ENCODE assay signal across 20 mouse cellular contexts in genomic region chr13:28847478-28847877, GRCm38 (mm10).
DNase-seq lines count a peak whose midpoint lies in the region; ATAC-seq and TF ChIP-seq lines count a peak whose summit lies in the region.
"Had no signal": no experiment of that assay in that cellular context is flagged by ENCODE, and none has a peak within 500 bp of the region (broad histone marks: within the 10 kb centered on the region; RNA-seq: fewer than 3 reads in every experiment).

No protein-coding gene starts in this region.

- H3K9me3 ChIP-seq in forebrain, embryonic 15.5 days, result no peaks in the 10 kb centered on the region
- no peaks in the 10 kb centered on the region for H3K9me3 ChIP-seq in forebrain, embryonic 11.5 days (ENCODE audit: control insufficient read depth, low read length)
- H3K9me3 ChIP-seq in lung, postnatal 0 days (ENCODE audit: low read length), result no peaks in the 10 kb centered on the region
- H3K9me3 ChIP-seq: embryonic facial prominence, embryonic 15.5 days; hindbrain, embryonic 12.5 days had no signal

- no peak overlapping the region for H3K4me3 ChIP-seq in forebrain, embryonic 15.5 days
- no peak overlapping the region for H3K4me3 ChIP-seq in forebrain, embryonic 11.5 days (ENCODE audit: low read depth, low read length)
- H3K4me3 ChIP-seq in lung, postnatal 0 days (ENCODE audit: low read depth, low read length), result no peak overlapping the region
- H3K4me3 ChIP-seq: embryonic facial prominence, embryonic 15.5 days; erythroblast, embryonic 14.5 days; heart, embryonic 13.5 days; hindbrain, embryonic 12.5 days had no signal

- DNase-seq in forebrain, embryonic 11.5 days (ENCODE audit: low spot score), result no peak
- DNase-seq in lung, postnatal 0 days (ENCODE audit: low spot score), result peak; percentile 79
- no peak for DNase-seq in lung, postnatal 14 days
- DNase-seq in brain, embryonic 14.5 days (ENCODE audit: low read depth), result peak; percentile 83
- DNase-seq in thymus, postnatal 4 days, result no peak
- DNase-seq: adrenal gland, adult 2 months; adrenal gland, postnatal 25 days; cerebellum, adult 11 months; cerebellum, adult 8-10 months; cerebellum, postnatal 14 days; embryo, embryonic 11 days; gastrocnemius, postnatal 36 days; heart, postnatal 36 days had no signal

- H3K9ac ChIP-seq in forebrain, embryonic 15.5 days (replicated peaks), result no peak overlapping the region
- no peak overlapping the region for H3K9ac ChIP-seq in forebrain, embryonic 11.5 days (ENCODE audit: low read length)
- no peak overlapping the region for H3K9ac ChIP-seq in lung, postnatal 0 days (replicated peaks; ENCODE audit: low read depth)
- H3K9ac ChIP-seq: embryonic facial prominence, embryonic 15.5 days; heart, embryonic 13.5 days; hindbrain, embryonic 12.5 days had no signal

- no peaks in the 10 kb centered on the region for H3K27me3 ChIP-seq in forebrain, embryonic 15.5 days
- H3K27me3 ChIP-seq in forebrain, embryonic 11.5 days (ENCODE audit: control insufficient read depth, insufficient read depth, low read length), result no peaks in the 10 kb centered on the region
- H3K27me3 ChIP-seq in lung, postnatal 0 days (replicated peaks; ENCODE audit: insufficient read depth, low read length), result no peaks in the 10 kb centered on the region
- H3K27me3 ChIP-seq: CH12.LX; embryonic facial prominence, embryonic 15.5 days; heart, embryonic 13.5 days; hindbrain, embryonic 12.5 days had no signal

- TF ChIP-seq POLR2A in brain, embryonic 14.5 days (IDR thresholded peaks at IDR 0.05; ENCODE audit: borderline replicate concordance, extremely low read depth, insufficient read depth, insufficient read length, poor library complexity, severe bottlenecking), result no peak

- H3K36me3 ChIP-seq in forebrain, embryonic 15.5 days, result no peaks in the 10 kb centered on the region
- no peaks in the 10 kb centered on the region for H3K36me3 ChIP-seq in forebrain, embryonic 11.5 days (ENCODE audit: control insufficient read depth, insufficient read depth, low read length)
- no peaks in the 10 kb centered on the region for H3K36me3 ChIP-seq in lung, postnatal 0 days (ENCODE audit: insufficient read depth, low read length)
- H3K36me3 ChIP-seq: embryonic facial prominence, embryonic 15.5 days had no signal

- 26% methylated on average over 3 of the region's 3 CpGs for WGBS in forebrain, embryonic 15.5 days
- WGBS in forebrain, embryonic 11.5 days, result 60% methylated on average over 3 of the region's 3 CpGs
- WGBS in lung, postnatal 0 days, result 64% methylated on average over 3 of the region's 3 CpGs

- peaks cover 46% of the 10 kb centered on the region for H3K4me1 ChIP-seq in forebrain, embryonic 15.5 days
- H3K4me1 ChIP-seq in forebrain, embryonic 11.5 days (replicated peaks; ENCODE audit: control insufficient read depth, insufficient read depth, low read length), result peaks cover 12% of the 10 kb centered on the region
- no peaks in the 10 kb centered on the region for H3K4me1 ChIP-seq in lung, postnatal 0 days (ENCODE audit: insufficient read depth, low read depth, low read length)

- TF ChIP-seq EP300 in lung, postnatal 0 days (IDR thresholded peaks at IDR 0.05), result peak; percentile 29; the same call in 1 of the 2 replicates

- H3K4me2 ChIP-seq in forebrain, embryonic 15.5 days (replicated peaks), result no peak overlapping the region; the same call in 1 of the 2 replicates
- H3K4me2 ChIP-seq in forebrain, embryonic 11.5 days (ENCODE audit: low read depth, low read length, severe bottlenecking), result no peak overlapping the region
- H3K4me2 ChIP-seq in lung, postnatal 0 days (replicated peaks; ENCODE audit: low read depth, low read length), result no peak overlapping the region
- H3K4me2 ChIP-seq: embryonic facial prominence, embryonic 15.5 days; heart, embryonic 13.5 days; hindbrain, embryonic 12.5 days had no signal

- TF ChIP-seq CTCF in lung, postnatal 0 days (IDR thresholded peaks at IDR 0.05), result no peak
- TF ChIP-seq CTCF in brain, embryonic 14.5 days (IDR thresholded peaks at IDR 0.05; ENCODE audit: borderline replicate concordance, extremely low read depth, insufficient read depth, insufficient read length), result no peak

- peak; percentile 45 for ATAC-seq in forebrain, embryonic 15.5 days (replicated peaks)
- no peak for ATAC-seq in forebrain, embryonic 11.5 days (replicated peaks; ENCODE audit: low FRiP score)
- peak; percentile 49 for ATAC-seq in lung, postnatal 0 days
- ATAC-seq: hindbrain, embryonic 16.5 days had no signal

- H3K27ac ChIP-seq in forebrain, embryonic 15.5 days (replicated peaks), result peak overlapping the region; percentile 68
- no peak overlapping the region for H3K27ac ChIP-seq in forebrain, embryonic 11.5 days (ENCODE audit: low read depth, low read length)
- H3K27ac ChIP-seq in lung, postnatal 0 days (ENCODE audit: low read length), result no peak overlapping the region
- H3K27ac ChIP-seq: heart, embryonic 13.5 days; hindbrain, embryonic 12.5 days had no signal

Comparison
In these comparisons a context has a peak if more than half of its experiments do, and no peak if none do; other contexts are left out.
1. DNase-seq: peak in lung, postnatal 0 days (single experiment) and brain, embryonic 14.5 days (single experiment); none in forebrain, embryonic 11.5 days (single experiment), lung, postnatal 14 days (single experiment) and thymus, postnatal 4 days (single experiment).